Mouse (Mus musculus): ENCODE measurements around the gene Cbln4. TPM values are rescaled to one million over a fixed set of nuclear protein-coding genes. Genes with fewer than 3 reads are reported as not detected.

Cbln4 gene
- polyA plus RNA-seq, 1 experiment from 2014 or later, result 3.0 TPM

DNA sequence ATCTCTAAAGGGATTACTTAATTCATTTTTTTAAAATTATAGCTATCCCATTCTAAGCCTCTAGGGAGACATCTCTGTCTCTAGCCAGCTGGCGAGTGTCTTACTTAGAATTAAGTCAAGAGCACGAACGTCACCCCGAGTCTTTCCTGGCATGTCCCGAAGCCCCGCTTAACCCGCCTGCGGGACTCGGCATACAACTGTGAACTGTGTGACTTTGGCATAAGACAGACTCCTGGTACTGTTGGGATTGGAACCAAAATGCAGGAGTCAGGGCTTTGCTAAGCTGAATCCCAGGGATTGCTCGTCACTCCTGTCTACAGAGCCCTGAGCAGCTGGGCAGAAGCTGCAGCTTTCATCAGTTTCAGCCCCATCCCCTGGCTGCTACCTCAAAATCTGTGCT, 2.4 kb downstream of the Cbln4 start:
- DNase-seq (ENCODE audit: low spot score) (peak; percentile 25), ATAC-seq (ENCODE audit: insufficient read depth, low FRiP score, low TSS enrichment) (no peak; the same call in 1 of the 2 replicates)
- H3K4me2 ChIP-seq (ENCODE audit: low read depth), result no peak overlapping the region
- no peak overlapping the region for H3K4me3 ChIP-seq (ENCODE audit: low read depth, low read length)
- H3K9ac ChIP-seq (ENCODE audit: low read length), result no peak overlapping the region
- no peaks in the 10 kb centered on the region for H3K36me3 ChIP-seq (ENCODE audit: control insufficient read depth, insufficient read depth, low read length)
- no peak overlapping the region for H3K27ac ChIP-seq (ENCODE audit: low read depth, low read length)
- peaks cover 10% of the 10 kb centered on the region for H3K4me1 ChIP-seq (ENCODE audit: control insufficient read depth, insufficient read depth, low read length)
- 58% methylated on average over 10 of the region's 10 CpGs for WGBS
- H3K9me3 ChIP-seq (ENCODE audit: control insufficient read depth, low read length), result no peaks in the 10 kb centered on the region
- H3K27me3 ChIP-seq (ENCODE audit: control insufficient read depth, insufficient read depth, low read length), result peaks cover 36% of the 10 kb centered on the region

- Histone ChIP-seq H3K9ac (ENCODE audit: low read length) (no peak overlapping the region), H3K27ac (ENCODE audit: low read depth, low read length) (no peak overlapping the region), H3K9me3 (ENCODE audit: control insufficient read depth, low read length) (no peaks in the 10 kb centered on the region), H3K4me1 (ENCODE audit: control insufficient read depth, insufficient read depth, low read length) (peaks cover 10% of the 10 kb centered on the region), H3K4me2 (ENCODE audit: low read depth) (no peak overlapping the region), H3K4me3 (ENCODE audit: low read depth, low read length) (no peak overlapping the region), H3K36me3 (ENCODE audit: control insufficient read depth, insufficient read depth, low read length) (no peaks in the 10 kb centered on the region), H3K27me3 (ENCODE audit: control insufficient read depth, insufficient read depth, low read length) (peaks cover 36% of the 10 kb centered on the region)
- 85% methylated on average over 5 of the region's 5 CpGs for WGBS
- ATAC-seq (ENCODE audit: insufficient read depth, low FRiP score, low TSS enrichment) (no peak), DNase-seq (ENCODE audit: low spot score) (no peak)
Observed at GRCm38 (mm10) chr2:172039601-172040000, 3.7 kb downstream of the Cbln4 start.

DNA sequence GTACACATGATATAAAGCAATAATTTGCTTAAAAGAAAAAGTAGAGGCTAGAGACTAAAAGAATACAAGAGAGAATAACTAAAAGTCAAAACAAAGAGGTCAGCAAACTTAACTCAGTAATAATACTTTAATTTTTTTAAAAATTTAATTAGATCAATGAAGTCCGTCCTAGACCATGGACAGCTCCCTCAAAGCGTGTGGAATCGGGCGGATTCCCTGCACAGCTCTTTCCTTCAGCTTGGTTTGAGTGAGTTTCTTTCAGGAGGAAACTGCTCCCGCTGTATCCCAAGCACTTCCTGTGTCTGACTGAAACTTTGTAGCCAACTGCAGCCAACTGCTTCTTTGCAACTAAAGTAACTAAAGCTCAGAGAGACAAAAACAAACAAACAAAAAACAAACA, 9.0 kb downstream of the Cbln4 start:
- Histone ChIP-seq H3K9ac (ENCODE audit: low read length) (no peak overlapping the region), H3K4me2 (ENCODE audit: low read depth) (no peak overlapping the region), H3K27me3 (ENCODE audit: control insufficient read depth, insufficient read depth, low read length) (no peaks in the 10 kb centered on the region), H3K36me3 (ENCODE audit: control insufficient read depth, insufficient read depth, low read length) (no peaks in the 10 kb centered on the region), H3K4me3 (ENCODE audit: low read depth, low read length) (no peak overlapping the region), H3K27ac (ENCODE audit: low read depth, low read length) (no peak overlapping the region), H3K9me3 (ENCODE audit: control insufficient read depth, low read length) (no peaks in the 10 kb centered on the region), H3K4me1 (ENCODE audit: control insufficient read depth, insufficient read depth, low read length) (no peaks in the 10 kb centered on the region)
- WGBS, result 46% methylated on average over 5 of the region's 5 CpGs
- DNase-seq (ENCODE audit: low spot score) (no peak), ATAC-seq (ENCODE audit: insufficient read depth, low FRiP score, low TSS enrichment) (no peak)

- DNase-seq (ENCODE audit: low spot score), result peak; percentile 45
- H3K4me3 ChIP-seq (ENCODE audit: low read depth, low read length), result no peak overlapping the region
- H3K4me2 ChIP-seq (ENCODE audit: low read depth), result no peak overlapping the region
- H3K9ac ChIP-seq (ENCODE audit: low read length), result no peak overlapping the region
- no peaks in the 10 kb centered on the region for H3K9me3 ChIP-seq (ENCODE audit: control insufficient read depth, low read length)
- H3K27me3 ChIP-seq (ENCODE audit: control insufficient read depth, insufficient read depth, low read length), result no peaks in the 10 kb centered on the region
- no peaks in the 10 kb centered on the region for H3K36me3 ChIP-seq (ENCODE audit: control insufficient read depth, insufficient read depth, low read length)
- H3K4me1 ChIP-seq (ENCODE audit: control insufficient read depth, insufficient read depth, low read length), result no peaks in the 10 kb centered on the region
- ATAC-seq (ENCODE audit: insufficient read depth, low FRiP score, low TSS enrichment), result peak; percentile 86
- WGBS, result 46% methylated on average over 12 of the region's 12 CpGs
- H3K27ac ChIP-seq (ENCODE audit: low read depth, low read length), result no peak overlapping the region
Observed at GRCm38 (mm10) chr2:172025459-172026130, 17.7 kb downstream of the Cbln4 start.

- Histone ChIP-seq H3K27me3 (ENCODE audit: control insufficient read depth, insufficient read depth, low read length) (no peaks in the 10 kb centered on the region), H3K9ac (ENCODE audit: low read length) (no peak overlapping the region)
- WGBS, result 99% methylated on average over 10 of the region's 10 CpGs
Observed at GRCm38 (mm10) chr2:172006726-172007125, 36.5 kb downstream of the Cbln4 start.

DNA sequence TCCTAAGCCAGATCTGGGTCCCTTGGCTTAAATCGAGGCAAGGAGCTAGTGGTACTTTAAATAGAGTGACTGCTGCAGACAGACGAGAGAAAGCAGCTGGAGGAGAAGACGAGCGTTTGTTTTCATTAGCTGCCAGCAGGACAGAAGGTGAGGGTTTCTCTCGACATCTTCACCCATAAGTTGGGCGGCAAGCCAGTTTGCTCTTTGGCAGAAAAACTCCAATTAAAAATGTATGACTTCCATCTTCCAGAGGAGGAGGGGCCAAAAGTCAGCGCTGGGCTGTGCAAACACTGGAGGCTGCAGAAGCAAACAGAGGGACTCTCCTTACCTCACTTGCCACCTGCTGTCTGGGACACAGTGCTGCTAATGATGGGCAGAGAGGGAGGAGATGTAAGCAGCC, 37.3 kb downstream of the Cbln4 start:
- Histone ChIP-seq H3K4me3 (ENCODE audit: low read depth, low read length) (no peak overlapping the region), H3K9me3 (ENCODE audit: control insufficient read depth, low read length) (no peaks in the 10 kb centered on the region), H3K9ac (ENCODE audit: low read length) (no peak overlapping the region), H3K4me1 (ENCODE audit: control insufficient read depth, insufficient read depth, low read length) (peaks cover 4% of the 10 kb centered on the region; the same call in 1 of the 2 replicates), H3K27ac (ENCODE audit: low read depth, low read length) (no peak overlapping the region), H3K4me2 (ENCODE audit: low read depth) (no peak overlapping the region), H3K27me3 (ENCODE audit: control insufficient read depth, insufficient read depth, low read length) (no peaks in the 10 kb centered on the region), H3K36me3 (ENCODE audit: control insufficient read depth, insufficient read depth, low read length) (no peaks in the 10 kb centered on the region)
- 45% methylated on average over 7 of the region's 7 CpGs for WGBS
- no peak for ATAC-seq (ENCODE audit: insufficient read depth, low FRiP score, low TSS enrichment)
- DNase-seq (ENCODE audit: low spot score), result no peak

More at GRCm38 (mm10) chr2:172006726-172007125, 36.5 kb downstream of the Cbln4 start:
- DNase-seq (ENCODE audit: low spot score) (no peak), ATAC-seq (ENCODE audit: insufficient read depth, low FRiP score, low TSS enrichment) (no peak)
- Histone ChIP-seq H3K27ac (ENCODE audit: low read depth, low read length) (no peak overlapping the region), H3K9me3 (ENCODE audit: control insufficient read depth, low read length) (no peaks in the 10 kb centered on the region), H3K36me3 (ENCODE audit: control insufficient read depth, insufficient read depth, low read length) (no peaks in the 10 kb centered on the region), H3K4me2 (ENCODE audit: low read depth) (no peak overlapping the region), H3K4me1 (ENCODE audit: control insufficient read depth, insufficient read depth, low read length) (peaks cover 4% of the 10 kb centered on the region; the same call in 1 of the 2 replicates), H3K4me3 (ENCODE audit: low read depth, low read length) (no peak overlapping the region)

- DNase-seq (ENCODE audit: low spot score), result no peak
- Histone ChIP-seq H3K9me3 (ENCODE audit: control insufficient read depth, low read length) (no peaks in the 10 kb centered on the region), H3K27ac (ENCODE audit: low read depth, low read length) (no peak overlapping the region), H3K36me3 (ENCODE audit: control insufficient read depth, insufficient read depth, low read length) (no peaks in the 10 kb centered on the region), H3K4me1 (ENCODE audit: control insufficient read depth, insufficient read depth, low read length) (peaks cover 4% of the 10 kb centered on the region; the same call in 1 of the 2 replicates), H3K4me2 (ENCODE audit: low read depth) (no peak overlapping the region), H3K27me3 (ENCODE audit: control insufficient read depth, insufficient read depth, low read length) (no peaks in the 10 kb centered on the region), H3K9ac (ENCODE audit: low read length) (no peak overlapping the region), H3K4me3 (ENCODE audit: low read depth, low read length) (no peak overlapping the region)
- ATAC-seq (ENCODE audit: insufficient read depth, low FRiP score, low TSS enrichment), result no peak
- 56% methylated on average over 21 of the region's 21 CpGs for WGBS
Observed at GRCm38 (mm10) chr2:172004029-172004984, 39.0 kb downstream of the Cbln4 start.

GRCm38 (mm10) chr2:171996979-171997686, 46.1 kb downstream of the Cbln4 start:
- Histone ChIP-seq H3K27ac (ENCODE audit: low read depth, low read length) (no peak overlapping the region), H3K9ac (ENCODE audit: low read length) (no peak overlapping the region), H3K4me2 (ENCODE audit: low read depth) (no peak overlapping the region), H3K4me3 (ENCODE audit: low read depth, low read length) (no peak overlapping the region), H3K36me3 (ENCODE audit: control insufficient read depth, insufficient read depth, low read length) (no peaks in the 10 kb centered on the region), H3K9me3 (ENCODE audit: control insufficient read depth, low read length) (no peaks in the 10 kb centered on the region), H3K4me1 (ENCODE audit: control insufficient read depth, insufficient read depth, low read length) (no peaks in the 10 kb centered on the region), H3K27me3 (ENCODE audit: control insufficient read depth, insufficient read depth, low read length) (no peaks in the 10 kb centered on the region)
- ATAC-seq (ENCODE audit: insufficient read depth, low FRiP score, low TSS enrichment), result no peak
- DNase-seq (ENCODE audit: low spot score), result no peak
- 78% methylated on average over 6 of the region's 6 CpGs for WGBS
